Mouse (Mus musculus): ENCODE results near the gene Szt2.

- TF ChIP-seq POLR2A (IDR thresholded peaks at IDR 0.05; ENCODE audit: insufficient read depth, low read depth, low read length) (no peak), CTCF (IDR thresholded peaks at IDR 0.05) (no peak), EP300 (IDR thresholded peaks at IDR 0.05; ENCODE audit: insufficient read depth, low read depth, low read length) (no peak)
Measured at GRCm38 (mm10) chr4:118361451-118361850, 47.6 kb downstream of the Szt2 start.
